Mouse (Mus musculus): Measurements from ENCODE around the gene Dirc2.

The Dirc2 gene

DNA sequence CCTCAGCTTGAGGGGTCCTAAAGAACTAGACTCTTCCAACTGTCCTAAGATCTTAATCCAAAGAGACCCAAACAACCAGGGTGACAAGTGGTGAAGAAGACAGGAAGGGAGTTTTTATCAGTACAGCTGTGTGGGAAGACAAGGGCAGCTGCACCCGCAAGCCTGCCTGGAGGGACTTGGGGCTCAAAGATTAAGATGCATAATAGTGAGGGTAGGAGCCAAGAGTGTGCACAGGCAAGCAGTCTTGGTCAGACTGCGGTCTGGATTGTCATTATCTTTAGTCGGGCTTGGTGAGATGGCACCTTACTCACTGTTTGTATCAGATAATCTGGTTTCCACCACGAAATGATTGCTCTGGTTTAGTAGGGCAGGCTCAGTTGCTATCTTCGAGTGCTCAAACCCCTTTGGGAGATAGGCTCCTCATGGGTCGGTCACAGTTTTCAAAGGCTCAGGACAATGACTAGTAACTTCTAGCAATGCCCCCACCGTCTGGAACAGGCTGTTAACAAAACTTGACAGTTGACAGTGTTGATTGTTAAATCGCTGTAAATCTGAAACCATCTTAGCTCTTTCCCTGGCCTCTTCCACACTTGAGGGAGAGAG, 91.5 kb downstream of the Dirc2 start:
- no peak for DNase-seq

GRCm38 (mm10) chr16:35664847-35665246, 104.3 kb downstream of the Dirc2 start:
- no peak for DNase-seq

DNA sequence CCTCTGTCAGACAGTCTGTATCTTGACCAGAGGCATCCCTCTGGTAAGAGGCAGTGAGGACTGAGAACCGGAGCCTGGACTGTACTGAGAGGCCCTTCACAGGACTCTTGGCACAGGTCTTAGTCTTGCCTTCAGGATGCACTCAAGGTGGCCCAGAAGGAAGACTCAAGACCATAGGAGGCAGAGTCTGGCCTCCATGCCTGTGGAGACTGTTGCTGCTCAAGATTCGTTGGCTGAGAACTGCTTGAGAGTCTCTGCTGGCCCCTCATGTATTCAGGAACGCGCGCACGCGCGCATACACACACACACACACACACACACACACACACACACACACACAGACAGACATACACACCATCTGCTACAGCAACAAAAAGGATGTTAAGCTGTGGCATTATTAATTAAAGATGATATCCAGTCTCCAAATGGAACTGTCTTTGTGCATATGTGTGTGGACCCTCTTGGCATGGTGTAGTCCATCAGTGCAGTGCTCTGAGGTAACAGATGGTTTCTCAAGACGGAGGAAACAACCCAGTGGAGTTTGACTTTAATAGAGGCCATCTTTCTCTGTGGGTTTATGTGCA, 105.2 kb downstream of the Dirc2 start:
- DNase-seq: no peak

DNA sequence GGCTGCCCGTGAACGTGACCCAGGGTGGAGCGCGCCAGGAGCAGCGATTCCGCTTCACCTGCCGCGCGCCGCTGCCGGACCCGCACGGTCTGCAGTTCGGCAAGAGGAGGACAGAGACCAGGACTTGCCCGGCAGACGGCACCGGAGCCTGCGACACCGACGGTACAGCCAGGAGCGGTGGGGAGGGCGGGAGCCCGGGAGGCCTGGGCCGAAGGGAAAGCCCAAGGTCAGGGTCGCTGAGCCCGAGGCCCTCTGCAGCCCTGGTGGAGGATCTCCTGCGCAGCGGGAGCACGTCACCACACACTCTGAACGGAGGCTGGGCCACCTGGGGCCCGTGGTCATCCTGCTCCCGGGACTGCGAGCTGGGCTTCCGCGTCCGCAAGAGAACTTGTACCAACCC, 108.9 kb downstream of the Dirc2 start:
- DNase-seq: no peak

- DNase-seq: no peak
Measured at GRCm38 (mm10) chr16:35653951-35654350, 115.2 kb downstream of the Dirc2 start.

- peak; percentile 58 for DNase-seq
Measured at GRCm38 (mm10) chr16:35652706-35653105, 116.5 kb downstream of the Dirc2 start.

GRCm38 (mm10) chr16:35652206-35652605, 117.0 kb downstream of the Dirc2 start:
- DNase-seq: peak; percentile 83

GRCm38 (mm10) chr16:35648862-35649261, 120.3 kb downstream of the Dirc2 start:
- DNase-seq: no peak

Data from cerebellum, adult 11 months (tissue).